Mouse (Mus musculus): ENCODE data around the gene Eri2. TPM values are rescaled to one million over a fixed set of nuclear protein-coding genes. Genes with fewer than 3 reads are reported as not detected.
"Not testable (repeated sequence)": the region's sequence is repeated elsewhere in the genome, so short reads cannot be mapped to it uniquely, and the experiment has no call there.

Gene Eri2
- polyA plus RNA-seq, 1 experiment from 2014 or later, result 28.3 TPM

- Histone ChIP-seq H3K36me3 (ENCODE audit: poor library complexity, severe bottlenecking) (peaks cover 49% of the 10 kb centered on the region), H3K9ac (no peak overlapping the region), H3K4me2 (no peak overlapping the region), H3K9me3 (replicated peaks) (no peaks in the 10 kb centered on the region), H3K4me3 (no peak overlapping the region), H3K4me1 (no peaks in the 10 kb centered on the region), H3K27me3 (no peaks in the 10 kb centered on the region), H3K27ac (no peak overlapping the region)
- no peak for ATAC-seq
- 88% methylated on average over 2 of the region's 2 CpGs for WGBS
Measured at GRCm38 (mm10) chr7:119783453-119783852, 10.4 kb downstream of the Eri2 start.

DNA sequence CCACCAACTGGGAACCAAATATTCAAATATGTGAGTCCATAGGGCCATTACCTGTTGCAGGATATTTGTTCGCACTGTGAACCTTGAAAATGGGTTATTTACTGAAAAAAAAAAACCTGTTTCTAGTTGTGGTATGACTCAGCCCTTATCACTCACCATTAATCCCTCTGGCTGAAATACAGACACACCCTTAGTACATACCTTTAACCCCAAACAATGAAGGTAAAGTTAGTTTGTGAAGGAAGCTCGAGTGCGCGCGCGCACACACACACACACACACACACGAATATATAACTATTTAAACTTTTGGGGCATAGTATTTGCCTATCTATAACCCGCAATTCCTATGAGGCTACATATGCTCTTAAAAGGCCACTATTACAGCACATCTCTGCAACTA lies 24.0 kb downstream of the Eri2 start:
- no peak for ATAC-seq
- H3K4me2 ChIP-seq, result no peak overlapping the region
- no peak overlapping the region for H3K27ac ChIP-seq
- no peak overlapping the region for H3K9ac ChIP-seq
- WGBS, result 93% methylated on average over 8 of the region's 8 CpGs
- no peaks in the 10 kb centered on the region for H3K9me3 ChIP-seq (replicated peaks)
- H3K4me1 ChIP-seq, result no peaks in the 10 kb centered on the region
- H3K4me3 ChIP-seq, result no peak overlapping the region
- H3K27me3 ChIP-seq, result no peaks in the 10 kb centered on the region
- H3K36me3 ChIP-seq (ENCODE audit: poor library complexity, severe bottlenecking), result no peaks in the 10 kb centered on the region

DNA sequence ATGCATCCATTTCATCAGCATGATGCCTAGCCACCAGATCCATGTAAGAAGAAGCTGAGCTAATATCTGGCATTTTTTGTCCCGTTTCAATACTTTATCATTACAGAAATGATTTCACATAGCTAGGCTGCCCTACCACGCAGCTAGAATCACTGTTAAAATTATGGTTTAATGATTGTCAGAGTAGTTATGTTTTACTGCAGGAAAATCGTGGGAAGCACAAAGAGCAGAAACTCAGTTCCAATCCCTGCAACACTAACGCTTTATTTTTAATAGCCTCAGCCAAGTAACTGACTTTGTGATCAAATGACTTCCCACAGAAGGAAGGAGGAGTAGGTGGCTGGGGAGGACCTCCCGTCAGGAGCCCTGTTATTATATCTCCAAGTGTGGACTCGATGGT lies 26.9 kb downstream of the Eri2 start:
- Histone ChIP-seq H3K4me3 (no peak overlapping the region), H3K9me3 (replicated peaks) (no peaks in the 10 kb centered on the region), H3K27me3 (no peaks in the 10 kb centered on the region), H3K9ac (no peak overlapping the region), H3K36me3 (ENCODE audit: poor library complexity, severe bottlenecking) (no peaks in the 10 kb centered on the region), H3K27ac (no peak overlapping the region), H3K4me2 (no peak overlapping the region), H3K4me1 (no peaks in the 10 kb centered on the region)
- 85% methylated on average over 6 of the region's 6 CpGs for WGBS
- ATAC-seq, result no peak

GRCm38 (mm10) chr7:119764377-119764776 lies 29.5 kb downstream of the Eri2 start:
- Histone ChIP-seq H3K4me3 (no peak overlapping the region), H3K9me3 (replicated peaks) (no peaks in the 10 kb centered on the region), H3K36me3 (ENCODE audit: poor library complexity, severe bottlenecking) (no peaks in the 10 kb centered on the region), H3K27ac (no peak overlapping the region), H3K4me2 (no peak overlapping the region), H3K4me1 (no peaks in the 10 kb centered on the region), H3K9ac (no peak overlapping the region), H3K27me3 (no peaks in the 10 kb centered on the region)
- no peak for ATAC-seq
- 95% methylated on average over 3 of the region's 3 CpGs for WGBS

GRCm38 (mm10) chr7:119762166-119762697 lies 31.6 kb downstream of the Eri2 start:
- H3K27me3 ChIP-seq, result no peaks in the 10 kb centered on the region
- H3K4me2 ChIP-seq, result no peak overlapping the region
- no peaks in the 10 kb centered on the region for H3K9me3 ChIP-seq (replicated peaks)
- H3K9ac ChIP-seq, result no peak overlapping the region
- H3K36me3 ChIP-seq (ENCODE audit: poor library complexity, severe bottlenecking), result no peaks in the 10 kb centered on the region
- no peak overlapping the region for H3K4me3 ChIP-seq
- H3K4me1 ChIP-seq, result no peaks in the 10 kb centered on the region
- H3K27ac ChIP-seq, result no peak overlapping the region
- no peak for ATAC-seq
- WGBS, result 75% methylated on average over 4 of the region's 4 CpGs

DNA sequence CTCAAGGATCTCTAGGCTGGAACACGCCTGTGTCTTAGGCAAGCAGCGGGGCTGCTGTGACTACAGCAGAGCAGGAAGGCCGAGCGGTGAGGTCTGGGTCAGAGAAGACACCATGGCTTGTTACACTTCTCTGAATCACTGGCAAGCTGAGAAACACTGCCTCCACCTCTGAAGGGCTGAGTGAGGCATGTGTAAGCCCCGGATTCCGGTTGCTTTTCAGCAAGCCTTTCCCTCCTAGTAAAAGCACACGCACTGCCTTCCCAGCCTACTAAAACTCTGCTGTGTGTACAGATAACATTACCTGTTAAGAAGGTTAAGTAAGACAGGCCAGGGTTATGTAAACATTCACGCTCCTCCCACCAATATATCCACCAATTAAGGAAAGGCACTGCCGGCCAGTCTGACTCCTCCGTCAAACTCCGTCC lies 33.3 kb downstream of the Eri2 start, which contains the start of gene Acsm3:
TSS of gene Acsm3 (plus strand) at position 397 of the 425 bp plus-strand sequence.
- H3K36me3 ChIP-seq (ENCODE audit: poor library complexity, severe bottlenecking), result no peaks in the 10 kb centered on the region
- no peak within 1 kb of the TSS for H3K4me3 ChIP-seq
- no peak within 1 kb of the TSS for H3K9ac ChIP-seq
- H3K4me1 ChIP-seq, result no peaks in the 10 kb centered on the region
- H3K9me3 ChIP-seq (replicated peaks), result no peaks in the 10 kb centered on the region
- no peak within 1 kb of the TSS for H3K4me2 ChIP-seq
- no peak within 1 kb of the TSS for H3K27ac ChIP-seq
- ATAC-seq, result no peak
- 93% methylated on average over 11 of the region's 11 CpGs for WGBS
- H3K27me3 ChIP-seq, result no peaks in the 10 kb centered on the region

- no peak overlapping the region for H3K27ac ChIP-seq
- 86% methylated on average over 1 of the region's 1 CpGs for WGBS
- H3K27me3 ChIP-seq, result no peaks in the 10 kb centered on the region
- no peaks in the 10 kb centered on the region for H3K9me3 ChIP-seq (replicated peaks)
- ATAC-seq, result no peak
- H3K4me2 ChIP-seq, result no peak overlapping the region
- H3K9ac ChIP-seq, result no peak overlapping the region
- H3K36me3 ChIP-seq (ENCODE audit: poor library complexity, severe bottlenecking), result no peaks in the 10 kb centered on the region
- no peaks in the 10 kb centered on the region for H3K4me1 ChIP-seq
- H3K4me3 ChIP-seq, result no peak overlapping the region
Measured at GRCm38 (mm10) chr7:119753696-119754095, 40.2 kb downstream of the Eri2 start.

- no peaks in the 10 kb centered on the region for H3K36me3 ChIP-seq (ENCODE audit: poor library complexity, severe bottlenecking)
- H3K4me3 ChIP-seq, result no peak overlapping the region
- no peak overlapping the region for H3K9ac ChIP-seq
- no peak for ATAC-seq
- 62% methylated on average over 2 of the region's 2 CpGs for WGBS
- no peaks in the 10 kb centered on the region for H3K9me3 ChIP-seq (replicated peaks)
- H3K27ac ChIP-seq, result no peak overlapping the region
- H3K4me2 ChIP-seq, result no peak overlapping the region
- H3K27me3 ChIP-seq, result no peaks in the 10 kb centered on the region
- H3K4me1 ChIP-seq, result no peaks in the 10 kb centered on the region
Measured at GRCm38 (mm10) chr7:119749942-119750341, 43.9 kb downstream of the Eri2 start.

DNA sequence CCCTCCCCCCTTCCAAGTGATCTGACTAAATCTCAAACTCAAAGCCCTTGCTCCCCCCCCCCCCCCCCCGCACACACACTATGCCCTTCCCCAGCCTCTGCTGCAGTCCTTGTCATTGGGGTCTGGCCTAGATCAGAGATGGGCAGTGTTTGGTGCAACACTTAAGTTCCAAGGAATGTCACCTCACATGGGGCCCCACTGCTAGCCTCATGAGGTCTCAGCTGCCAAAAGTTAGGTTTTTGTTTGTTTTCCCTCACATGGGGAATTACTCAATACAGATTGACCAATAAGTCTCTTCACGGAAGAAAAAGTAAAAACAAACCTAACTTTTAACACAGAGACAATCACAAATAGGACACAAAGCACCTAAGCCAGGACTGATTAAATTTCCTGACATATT lies 45.1 kb downstream of the Eri2 start:
- Histone ChIP-seq H3K4me3 (no peak overlapping the region), H3K9me3 (replicated peaks) (no peaks in the 10 kb centered on the region), H3K4me2 (no peak overlapping the region), H3K4me1 (0 out of 2 replicates have a peak, but pooled peaks cover 4% of the 10 kb centered on the region), H3K9ac (no peak overlapping the region), H3K27ac (no peak overlapping the region), H3K27me3 (no peaks in the 10 kb centered on the region), H3K36me3 (ENCODE audit: poor library complexity, severe bottlenecking) (no peaks in the 10 kb centered on the region)
- WGBS, result 79% methylated on average over 1 of the region's 2 CpGs
- ATAC-seq, result no peak

- Histone ChIP-seq H3K27me3 (no peaks in the 10 kb centered on the region), H3K4me2 (no peak overlapping the region), H3K9me3 (replicated peaks) (no peaks in the 10 kb centered on the region), H3K36me3 (ENCODE audit: poor library complexity, severe bottlenecking) (no peaks in the 10 kb centered on the region), H3K4me3 (no peak overlapping the region), H3K4me1 (0 out of 2 replicates have a peak, but pooled peaks cover 4% of the 10 kb centered on the region), H3K9ac (no peak overlapping the region), H3K27ac (no peak overlapping the region)
- 76% methylated on average over 1 of the region's 1 CpGs for WGBS
- no peak for ATAC-seq
Measured at GRCm38 (mm10) chr7:119745869-119746268, 48.0 kb downstream of the Eri2 start.

- WGBS, result 5% methylated on average over 33 of the region's 34 CpGs
- no peaks in the 10 kb centered on the region for H3K27me3 ChIP-seq
- ATAC-seq, result no peak
Measured at GRCm38 (mm10) chr7:119744321-119744720, 49.5 kb downstream of the Eri2 start.

GRCm38 (mm10) chr7:119739798-119740468 lies 53.9 kb downstream of the Eri2 start:
- peak overlapping the region; percentile 40 for H3K4me3 ChIP-seq
- not testable (repeated sequence) for H3K36me3 ChIP-seq (ENCODE audit: poor library complexity, severe bottlenecking); H3K4me1 ChIP-seq; H3K27ac ChIP-seq; H3K9me3 ChIP-seq (replicated peaks); H3K27me3 ChIP-seq
- peak overlapping the region; percentile 50 for H3K4me2 ChIP-seq
- H3K9ac ChIP-seq, result peak overlapping the region; percentile 58; the same call in 1 of the 2 replicates
- peak; percentile 77 for ATAC-seq
- 4% methylated on average over 38 of the region's 44 CpGs for WGBS

More at GRCm38 (mm10) chr7:119744321-119744720, 49.5 kb downstream of the Eri2 start:
- Histone ChIP-seq H3K4me3 (0 out of 2 replicates have a peak overlapping the region, but pooled peaks have one; percentile 6), H3K27ac (no peak overlapping the region), H3K9me3 (replicated peaks) (no peaks in the 10 kb centered on the region), H3K4me1 (0 out of 2 replicates have a peak, but pooled peaks cover 4% of the 10 kb centered on the region), H3K9ac (peak overlapping the region; percentile 18; the same call in 1 of the 2 replicates), H3K36me3 (ENCODE audit: poor library complexity, severe bottlenecking) (no peaks in the 10 kb centered on the region), H3K4me2 (peak overlapping the region; percentile 44)

All from forebrain, embryonic 13.5 days (tissue).